Mouse (Mus musculus): ENCODE measurements around the gene Spin1. TPM values are rescaled to one million over a fixed set of nuclear protein-coding genes. Genes with fewer than 3 reads are reported as not detected.

Spin1 gene
- polyA plus RNA-seq, 1 experiment from 2014 or later = 58.1 TPM

- H3K4me1 ChIP-seq (ENCODE audit: control insufficient read depth in 2 of 2, insufficient read depth in 2 of 2, low read length in 2 of 2) = peaks cover 14 to 81% of the 10 kb centered on the region in 2 experiments
- ATAC-seq (ENCODE audit: insufficient number of reproducible peaks, insufficient read depth, low FRiP score, low read depth) = no peak
- H3K4me3 ChIP-seq (ENCODE audit: control insufficient read depth in 1 of 2, insufficient read depth in 1 of 2, low read depth in 1 of 2, low read length in 2 of 2) = no peak overlapping the region
- H3K27me3 ChIP-seq (ENCODE audit: control insufficient read depth, insufficient read depth, low read length) = no peaks in the 10 kb centered on the region
- no peak overlapping the region for H3K27ac ChIP-seq (replicated peaks in 1 of 2; ENCODE audit: control insufficient read depth in 1 of 2, insufficient read depth in 1 of 2, low read depth in 2 of 2, low read length in 2 of 2)
- WGBS = 82% methylated on average over 8 of the region's 8 CpGs
- H3K36me3 ChIP-seq (ENCODE audit: control insufficient read depth, insufficient read depth, low read length) = peaks cover 2% of the 10 kb centered on the region; the same call in 1 of the 2 replicates
- no peak overlapping the region for H3K9ac ChIP-seq (ENCODE audit: low read length)
- H3K9me3 ChIP-seq (ENCODE audit: control insufficient read depth, low read length) = no peaks in the 10 kb centered on the region
- no peak overlapping the region for H3K4me2 ChIP-seq (ENCODE audit: low read length)
Observed at GRCm38 (mm10) chr13:51122771-51123170, 22.1 kb downstream of the Spin1 start.

DNA sequence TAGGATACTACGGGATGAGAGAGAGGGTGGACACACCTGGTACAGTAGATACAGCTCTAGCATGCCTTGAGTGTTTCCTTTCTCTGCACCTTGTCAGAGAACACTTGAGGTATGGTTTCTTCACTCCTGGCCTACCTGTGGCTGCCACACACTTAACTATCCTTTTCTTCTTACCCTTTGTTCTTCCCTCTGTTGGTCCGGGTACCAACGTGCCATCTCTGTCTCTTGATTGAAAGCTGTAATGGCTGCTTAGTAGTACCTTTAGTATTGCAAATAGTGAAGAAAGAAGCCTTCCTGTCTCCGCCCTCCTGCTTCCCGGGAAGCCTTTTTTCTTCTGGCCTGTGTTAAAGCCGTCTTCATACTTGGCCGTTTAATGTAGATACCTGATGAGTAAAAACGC, 24.7 kb downstream of the Spin1 start:
- peaks cover 13 to 63% of the 10 kb centered on the region in 2 experiments for H3K4me1 ChIP-seq (ENCODE audit: control insufficient read depth in 2 of 2, insufficient read depth in 2 of 2, low read length in 2 of 2)
- H3K9me3 ChIP-seq (ENCODE audit: control insufficient read depth, low read length) = no peaks in the 10 kb centered on the region
- H3K4me2 ChIP-seq (ENCODE audit: low read length) = no peak overlapping the region
- peaks cover 22% of the 10 kb centered on the region for H3K36me3 ChIP-seq (ENCODE audit: control insufficient read depth, insufficient read depth, low read length)
- no peak overlapping the region for H3K27ac ChIP-seq (replicated peaks in 1 of 2; ENCODE audit: control insufficient read depth in 1 of 2, insufficient read depth in 1 of 2, low read depth in 2 of 2, low read length in 2 of 2)
- ATAC-seq (ENCODE audit: insufficient number of reproducible peaks, insufficient read depth, low FRiP score, low read depth) = no peak
- no peaks in the 10 kb centered on the region for H3K27me3 ChIP-seq (ENCODE audit: control insufficient read depth, insufficient read depth, low read length)
- 64% methylated on average over 8 of the region's 8 CpGs for WGBS
- H3K9ac ChIP-seq (ENCODE audit: low read length) = no peak overlapping the region
- no peak overlapping the region for H3K4me3 ChIP-seq (ENCODE audit: control insufficient read depth in 1 of 2, insufficient read depth in 1 of 2, low read depth in 1 of 2, low read length in 2 of 2)

- 23% methylated on average over 2 of the region's 2 CpGs for WGBS
Observed at GRCm38 (mm10) chr13:51127906-51128305, 27.2 kb downstream of the Spin1 start.

GRCm38 (mm10) chr13:51128417-51128816, 27.7 kb downstream of the Spin1 start:
- peaks cover 38% of the 10 kb centered on the region for H3K36me3 ChIP-seq (ENCODE audit: control insufficient read depth, insufficient read depth, low read length)
- no peak; the same call in 1 of the 2 replicates for ATAC-seq (ENCODE audit: insufficient number of reproducible peaks, insufficient read depth, low FRiP score, low read depth)
- H3K4me2 ChIP-seq (ENCODE audit: low read length) = no peak overlapping the region
- no peak overlapping the region for H3K27ac ChIP-seq (replicated peaks in 1 of 2; ENCODE audit: control insufficient read depth in 1 of 2, insufficient read depth in 1 of 2, low read depth in 2 of 2, low read length in 2 of 2)
- no peak overlapping the region for H3K9ac ChIP-seq (ENCODE audit: low read length)
- H3K4me3 ChIP-seq (ENCODE audit: control insufficient read depth in 1 of 2, insufficient read depth in 1 of 2, low read depth in 1 of 2, low read length in 2 of 2) = no peak overlapping the region
- H3K4me1 ChIP-seq (ENCODE audit: control insufficient read depth in 2 of 2, insufficient read depth in 2 of 2, low read length in 2 of 2) = peaks cover 5 to 35% of the 10 kb centered on the region in 2 experiments
- no peaks in the 10 kb centered on the region for H3K9me3 ChIP-seq (ENCODE audit: control insufficient read depth, low read length)
- WGBS = 39% methylated on average over 7 of the region's 7 CpGs
- H3K27me3 ChIP-seq (ENCODE audit: control insufficient read depth, insufficient read depth, low read length) = no peaks in the 10 kb centered on the region

More at GRCm38 (mm10) chr13:51127906-51128305, 27.2 kb downstream of the Spin1 start:
- no peaks in the 10 kb centered on the region for H3K27me3 ChIP-seq (ENCODE audit: control insufficient read depth, insufficient read depth, low read length)
- ATAC-seq (ENCODE audit: insufficient number of reproducible peaks, insufficient read depth, low FRiP score, low read depth) = no peak
- no peak overlapping the region for H3K9ac ChIP-seq (ENCODE audit: low read length)
- no peak overlapping the region; a peak in 1 of 4 replicates for H3K27ac ChIP-seq (replicated peaks in 1 of 2; ENCODE audit: control insufficient read depth in 1 of 2, insufficient read depth in 1 of 2, low read depth in 2 of 2, low read length in 2 of 2)
- no peak overlapping the region for H3K4me2 ChIP-seq (ENCODE audit: low read length)
- H3K36me3 ChIP-seq (ENCODE audit: control insufficient read depth, insufficient read depth, low read length) = peaks cover 38% of the 10 kb centered on the region
- H3K4me1 ChIP-seq (ENCODE audit: control insufficient read depth in 2 of 2, insufficient read depth in 2 of 2, low read length in 2 of 2) = peaks cover 5 to 40% of the 10 kb centered on the region in 2 experiments
- H3K9me3 ChIP-seq (ENCODE audit: control insufficient read depth, low read length) = no peaks in the 10 kb centered on the region
- H3K4me3 ChIP-seq (ENCODE audit: control insufficient read depth in 1 of 2, insufficient read depth in 1 of 2, low read depth in 1 of 2, low read length in 2 of 2) = no peak overlapping the region

DNA sequence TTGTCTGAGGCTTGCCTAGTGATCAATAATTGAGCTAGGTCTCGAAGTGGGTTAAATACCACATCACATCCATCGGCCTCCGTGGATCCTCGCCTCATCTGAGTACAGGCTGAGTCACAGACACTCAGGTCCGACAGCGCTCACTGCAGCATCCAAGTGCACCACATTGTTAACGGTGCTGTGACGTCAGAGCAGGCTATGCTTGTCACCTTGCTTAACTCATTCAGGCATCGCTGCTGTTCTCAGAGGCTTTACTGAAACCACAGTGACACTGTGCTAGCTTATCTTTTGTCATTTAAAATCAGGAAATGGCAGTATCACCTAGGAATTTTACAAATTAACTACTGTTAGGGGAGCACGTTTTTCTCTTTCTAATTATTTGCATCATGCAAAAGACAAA, 30.5 kb downstream of the Spin1 start:
- ATAC-seq (ENCODE audit: insufficient number of reproducible peaks, insufficient read depth, low FRiP score, low read depth) = no peak
- 71% methylated on average over 10 of the region's 10 CpGs for WGBS
- H3K4me2 ChIP-seq (ENCODE audit: low read length) = no peak overlapping the region
- no peak overlapping the region for H3K4me3 ChIP-seq (ENCODE audit: control insufficient read depth in 1 of 2, insufficient read depth in 1 of 2, low read depth in 1 of 2, low read length in 2 of 2)
- H3K4me1 ChIP-seq (ENCODE audit: control insufficient read depth in 2 of 2, insufficient read depth in 2 of 2, low read length in 2 of 2) = peaks cover 5 to 24% of the 10 kb centered on the region in 2 experiments
- H3K9ac ChIP-seq (ENCODE audit: low read length) = no peak overlapping the region
- H3K9me3 ChIP-seq (ENCODE audit: control insufficient read depth, low read length) = no peaks in the 10 kb centered on the region
- H3K36me3 ChIP-seq (ENCODE audit: control insufficient read depth, insufficient read depth, low read length) = peaks cover 51% of the 10 kb centered on the region
- no peak overlapping the region for H3K27ac ChIP-seq (replicated peaks in 1 of 2; ENCODE audit: control insufficient read depth in 1 of 2, insufficient read depth in 1 of 2, low read depth in 2 of 2, low read length in 2 of 2)
- no peaks in the 10 kb centered on the region for H3K27me3 ChIP-seq (ENCODE audit: control insufficient read depth, insufficient read depth, low read length)

- Histone ChIP-seq H3K4me3 (ENCODE audit: control insufficient read depth in 1 of 2, insufficient read depth in 1 of 2, low read depth in 1 of 2, low read length in 2 of 2) (no peak overlapping the region), H3K4me2 (ENCODE audit: low read length) (no peak overlapping the region), H3K27me3 (ENCODE audit: control insufficient read depth, insufficient read depth, low read length) (no peaks in the 10 kb centered on the region), H3K9ac (ENCODE audit: low read length) (no peak overlapping the region), H3K4me1 (ENCODE audit: control insufficient read depth in 2 of 2, insufficient read depth in 2 of 2, low read length in 2 of 2) (peaks cover 7 to 14% of the 10 kb centered on the region in 2 experiments), H3K9me3 (ENCODE audit: control insufficient read depth, low read length) (no peaks in the 10 kb centered on the region), H3K36me3 (ENCODE audit: control insufficient read depth, insufficient read depth, low read length) (peaks cover 44% of the 10 kb centered on the region), H3K27ac (replicated peaks in 1 of 2; ENCODE audit: control insufficient read depth in 1 of 2, insufficient read depth in 1 of 2, low read depth in 2 of 2, low read length in 2 of 2) (no peak overlapping the region)
- ATAC-seq (ENCODE audit: insufficient number of reproducible peaks, insufficient read depth, low FRiP score, low read depth) = no peak
- 89% methylated on average over 4 of the region's 4 CpGs for WGBS
Observed at GRCm38 (mm10) chr13:51136315-51136714, 35.6 kb downstream of the Spin1 start.

DNA sequence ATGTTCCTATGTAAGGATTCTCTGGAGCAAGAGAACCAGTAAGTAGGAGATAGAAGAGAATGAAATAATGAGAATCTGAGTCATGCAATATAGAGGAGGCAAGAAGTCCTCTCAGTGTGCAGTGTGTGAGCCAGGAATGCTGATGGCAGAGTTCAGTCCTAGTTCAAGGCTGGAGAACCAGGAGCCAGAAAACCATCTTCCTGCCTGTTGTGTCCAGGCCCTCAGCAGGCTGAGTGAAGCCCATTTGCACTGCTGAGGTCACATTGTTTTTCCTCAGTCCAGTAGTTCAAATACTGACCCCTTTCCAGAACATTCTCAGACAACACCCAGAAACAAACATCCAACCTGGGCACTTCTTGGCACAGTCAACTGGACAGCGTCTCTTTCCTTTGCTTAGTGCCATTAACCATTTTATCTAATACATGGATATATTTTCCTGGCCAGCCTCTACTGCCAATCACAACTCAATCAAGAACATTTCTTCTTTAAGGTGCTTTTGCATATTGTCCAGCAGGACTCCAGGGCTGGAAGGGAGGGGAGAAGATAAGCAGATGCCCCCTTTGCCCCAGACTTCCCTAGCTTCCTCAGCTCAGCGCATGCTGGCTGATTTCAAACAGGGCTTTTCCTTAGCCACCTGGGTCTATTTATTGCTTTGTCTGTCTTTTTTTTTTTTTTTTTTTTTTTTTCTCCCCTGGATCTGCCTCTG, 36.5 kb downstream of the Spin1 start:
- 65% methylated on average over 2 of the region's 2 CpGs for WGBS
- no peak overlapping the region for H3K9ac ChIP-seq (ENCODE audit: low read length)
- H3K9me3 ChIP-seq (ENCODE audit: control insufficient read depth, low read length) = no peaks in the 10 kb centered on the region
- peaks cover 45% of the 10 kb centered on the region for H3K36me3 ChIP-seq (ENCODE audit: control insufficient read depth, insufficient read depth, low read length)
- H3K27me3 ChIP-seq (ENCODE audit: control insufficient read depth, insufficient read depth, low read length) = no peaks in the 10 kb centered on the region
- peaks cover 7 to 14% of the 10 kb centered on the region in 2 experiments for H3K4me1 ChIP-seq (ENCODE audit: control insufficient read depth in 2 of 2, insufficient read depth in 2 of 2, low read length in 2 of 2)
- H3K4me3 ChIP-seq (ENCODE audit: control insufficient read depth in 1 of 2, insufficient read depth in 1 of 2, low read depth in 1 of 2, low read length in 2 of 2) = no peak overlapping the region
- H3K4me2 ChIP-seq (ENCODE audit: low read length) = no peak overlapping the region
- no peak for ATAC-seq (ENCODE audit: insufficient number of reproducible peaks, insufficient read depth, low FRiP score, low read depth)
- H3K27ac ChIP-seq (replicated peaks in 1 of 2; ENCODE audit: control insufficient read depth in 1 of 2, insufficient read depth in 1 of 2, low read depth in 2 of 2, low read length in 2 of 2) = peak overlapping the region; percentile 28 to 39; a peak in 3 of 4 replicates

DNA sequence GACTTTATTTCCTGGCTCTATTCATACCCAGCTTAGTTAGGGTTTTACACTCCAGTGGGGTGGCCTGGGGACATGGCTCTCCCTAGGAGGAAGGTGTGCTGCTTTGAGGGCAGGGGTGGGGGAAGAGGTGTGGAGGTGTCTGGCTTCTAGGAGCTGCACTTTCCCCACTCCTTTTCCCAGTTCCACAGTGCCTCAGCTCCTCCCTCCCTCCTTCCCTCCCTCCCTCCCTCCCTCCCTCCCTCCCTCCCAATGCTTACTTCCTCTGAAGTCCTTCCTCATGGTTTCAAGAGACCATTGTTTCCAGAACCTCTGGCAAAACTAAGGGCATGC, 37.0 kb downstream of the Spin1 start:
- peak overlapping the region in 1 of 2 experiments; percentile 39; a peak in 2 of 4 replicates for H3K27ac ChIP-seq (replicated peaks in 1 of 2; ENCODE audit: control insufficient read depth in 1 of 2, insufficient read depth in 1 of 2, low read depth in 2 of 2, low read length in 2 of 2)
- peaks cover 47% of the 10 kb centered on the region for H3K36me3 ChIP-seq (ENCODE audit: control insufficient read depth, insufficient read depth, low read length)
- ATAC-seq (ENCODE audit: insufficient number of reproducible peaks, insufficient read depth, low FRiP score, low read depth) = no peak

More for the DNA sequence above, 37.0 kb downstream of the Spin1 start:
- Histone ChIP-seq H3K27me3 (ENCODE audit: control insufficient read depth, insufficient read depth, low read length) (no peaks in the 10 kb centered on the region), H3K4me3 (ENCODE audit: control insufficient read depth in 1 of 2, insufficient read depth in 1 of 2, low read depth in 1 of 2, low read length in 2 of 2) (no peak overlapping the region), H3K9me3 (ENCODE audit: control insufficient read depth, low read length) (no peaks in the 10 kb centered on the region), H3K9ac (ENCODE audit: low read length) (no peak overlapping the region), H3K4me2 (ENCODE audit: low read length) (no peak overlapping the region), H3K4me1 (ENCODE audit: control insufficient read depth in 2 of 2, insufficient read depth in 2 of 2, low read length in 2 of 2) (peaks cover 7 to 14% of the 10 kb centered on the region in 2 experiments)

Measured in heart, embryonic 14.5 days (tissue).